Mouse (Mus musculus) CD4-positive helper T cell, adult 2 months (primary cell): Measurements from ENCODE around the gene Skida1.
A peak's percentile ranks its signal among the peaks of the same experiment; 100 is the strongest.

Experiments
- DNase-seq: peaks from one replicate; pipeline ENCODE4 v3.0.0-alpha.2; 2012; ENCODE audit warnings: low read depth, missing footprints, low spot score

Gene Skida1

DNA sequence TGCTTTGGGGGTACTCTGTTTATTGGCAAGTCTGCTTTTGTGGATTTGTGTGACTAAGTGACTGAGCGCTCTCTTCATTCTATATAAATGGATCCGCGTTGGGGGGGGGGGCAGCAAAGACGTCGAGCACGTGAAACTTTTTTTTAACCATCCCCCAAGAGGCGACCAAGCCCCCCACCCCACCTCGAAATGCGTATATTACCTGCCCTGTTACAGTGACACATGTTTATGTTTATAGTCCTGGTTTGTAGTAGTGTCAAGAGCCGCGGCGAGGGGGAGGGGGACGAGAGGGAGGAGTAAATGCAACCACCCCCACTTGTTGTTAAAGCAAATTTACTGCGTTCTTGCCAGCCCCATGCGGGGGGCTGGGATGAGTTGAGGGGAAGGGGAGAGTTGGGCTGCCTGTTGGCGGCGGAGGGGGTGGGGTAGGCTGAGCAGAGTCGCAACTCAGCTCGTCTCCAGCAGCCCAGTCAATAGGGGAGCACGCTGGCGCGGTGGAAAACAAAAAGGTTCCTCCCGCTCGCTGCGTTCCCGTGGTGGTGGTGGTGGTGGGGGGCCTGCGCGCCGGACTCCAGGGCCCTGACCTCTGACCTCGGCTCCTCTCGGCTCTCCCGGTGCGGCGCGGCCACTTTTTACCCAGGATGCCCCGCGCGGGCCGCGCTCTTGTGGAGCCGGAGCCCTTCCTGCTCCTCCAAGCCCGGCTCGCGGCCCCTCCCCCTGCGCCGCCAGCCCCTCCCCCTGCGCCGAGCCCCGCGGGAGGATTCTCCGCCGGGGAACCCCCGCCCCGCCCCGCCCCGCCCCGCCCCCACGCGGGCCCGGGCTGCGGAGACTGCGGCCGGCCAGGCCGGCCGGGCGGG, 7.3 kb upstream of the Skida1 start:
- DNase-seq = peak; percentile 94

DNA sequence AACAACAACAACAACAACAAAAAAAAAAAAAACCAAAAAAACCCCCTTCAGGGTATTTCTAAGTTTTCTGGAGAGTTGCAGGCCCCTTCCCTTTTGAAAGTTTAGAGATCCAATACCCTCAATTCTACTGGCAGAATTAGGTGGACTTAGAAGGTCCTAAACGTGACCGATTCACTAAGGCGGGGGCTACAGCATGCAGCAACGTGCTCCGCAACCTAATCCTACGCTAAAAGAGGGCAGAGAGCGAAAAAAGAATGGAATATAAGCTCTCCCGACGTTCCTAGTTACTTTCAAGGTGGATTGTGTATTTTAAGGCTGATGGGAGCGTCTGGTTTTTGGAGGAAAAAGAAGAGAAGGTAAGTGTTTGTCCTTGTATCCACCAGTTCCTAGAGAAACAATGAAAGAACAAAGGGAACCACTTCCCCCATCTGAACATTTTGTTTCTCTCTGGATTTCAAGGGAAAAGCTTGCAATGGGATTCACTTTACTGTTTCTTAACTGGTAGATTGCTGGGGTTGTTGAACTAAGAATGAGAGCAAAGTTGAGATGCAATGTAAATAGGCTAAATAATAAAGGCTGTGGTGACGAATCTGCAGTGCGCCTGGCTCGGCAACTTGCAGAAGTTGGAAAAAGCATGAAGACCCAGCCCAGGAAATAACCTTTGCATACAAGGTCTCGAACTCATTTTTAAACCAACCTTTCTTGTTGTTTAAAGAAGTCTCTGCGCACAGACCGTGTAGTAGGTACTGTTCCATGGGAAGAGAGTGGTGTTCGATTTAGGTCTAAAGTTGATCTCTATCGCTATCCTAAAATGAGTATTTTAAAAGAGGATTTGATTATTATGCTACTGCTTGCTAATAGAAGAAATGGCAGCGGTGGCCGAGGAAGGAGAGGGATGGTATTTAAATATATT, 6.4 kb upstream of the Skida1 start, which contains the start of gene Mllt10:
Gene Mllt10 (plus strand): TSS at position 222 of the 913 bp plus-strand sequence.
- no peak for DNase-seq

DNA sequence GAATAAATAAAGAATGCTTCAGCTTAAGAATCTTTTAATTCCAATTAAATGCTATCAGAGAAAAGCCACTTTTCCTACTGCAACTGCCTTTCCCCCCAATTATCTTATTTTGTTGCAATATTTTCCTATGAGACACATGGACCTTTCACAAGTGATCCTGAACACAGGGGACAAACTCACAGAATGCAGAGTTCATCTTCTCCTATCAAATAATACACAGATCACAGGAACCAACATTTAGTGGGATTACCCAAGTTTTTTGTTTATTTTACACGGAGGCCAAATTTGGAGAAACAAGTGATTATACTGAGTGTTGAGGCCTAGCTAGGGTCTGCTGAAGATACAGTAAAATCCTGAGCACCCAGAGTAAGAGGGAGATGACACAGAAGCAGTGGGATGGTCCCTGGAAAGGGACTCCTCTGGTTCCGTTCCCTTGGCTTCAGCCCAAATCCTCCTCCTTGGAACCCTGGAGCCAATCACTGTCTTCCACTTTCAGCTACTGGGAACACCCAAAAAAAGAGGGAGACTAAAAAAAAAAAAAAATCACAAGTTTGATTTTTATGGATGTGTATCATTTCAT, 5.2 kb upstream of the Skida1 start:
- no peak for DNase-seq

DNA sequence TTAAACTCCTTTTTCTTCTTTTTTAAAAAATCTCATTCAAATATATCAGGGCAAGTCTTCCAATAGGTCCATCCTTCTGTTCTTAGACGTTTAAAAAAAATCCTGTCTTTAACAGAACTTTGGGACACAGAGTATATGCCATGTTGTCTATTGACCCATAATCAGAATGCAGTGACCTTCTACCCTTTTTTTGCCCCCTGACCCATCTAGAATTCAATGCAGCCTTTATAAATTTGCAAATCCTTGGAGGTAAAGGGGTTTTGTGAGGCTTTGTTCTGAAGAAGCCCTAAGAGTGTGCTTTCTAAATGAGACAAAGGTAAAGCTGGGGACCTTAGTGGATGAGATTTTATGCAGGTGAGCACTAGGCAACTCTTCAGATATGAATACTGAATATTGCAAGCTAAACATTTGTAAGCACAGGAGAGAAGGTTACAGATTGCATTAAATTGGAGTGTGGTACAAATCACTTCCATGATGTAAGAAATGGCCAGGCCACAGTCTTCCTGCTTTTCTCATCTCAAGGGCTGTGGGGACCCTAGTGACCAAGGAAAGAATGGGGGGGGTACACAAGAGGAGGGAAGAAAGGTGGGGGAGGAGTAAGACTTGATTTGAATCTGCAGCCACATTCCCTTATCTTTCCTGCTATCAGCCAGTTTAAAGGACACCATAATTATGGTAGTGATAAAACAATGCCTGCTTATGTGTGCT, 4.5 kb upstream of the Skida1 start:
- DNase-seq = no peak

DNA sequence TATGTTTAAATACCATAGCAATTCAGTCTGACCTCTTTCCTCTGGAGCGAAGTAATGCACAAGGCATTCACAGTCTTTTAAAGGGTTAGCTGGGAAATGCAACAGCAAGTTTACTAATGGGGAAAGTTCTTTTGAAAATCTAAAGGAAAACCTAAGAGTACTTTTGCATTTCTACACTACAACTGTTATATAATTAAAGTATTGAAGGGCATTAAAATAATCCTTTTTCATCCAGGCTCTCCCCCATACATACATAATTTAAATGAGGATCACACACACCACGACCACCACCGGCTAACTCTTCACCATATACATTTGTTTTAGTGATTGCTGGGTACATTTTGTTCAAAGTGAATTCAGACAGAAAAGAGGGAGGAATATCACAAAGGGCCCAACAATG, 3.7 kb upstream of the Skida1 start:
- DNase-seq = no peak

DNA sequence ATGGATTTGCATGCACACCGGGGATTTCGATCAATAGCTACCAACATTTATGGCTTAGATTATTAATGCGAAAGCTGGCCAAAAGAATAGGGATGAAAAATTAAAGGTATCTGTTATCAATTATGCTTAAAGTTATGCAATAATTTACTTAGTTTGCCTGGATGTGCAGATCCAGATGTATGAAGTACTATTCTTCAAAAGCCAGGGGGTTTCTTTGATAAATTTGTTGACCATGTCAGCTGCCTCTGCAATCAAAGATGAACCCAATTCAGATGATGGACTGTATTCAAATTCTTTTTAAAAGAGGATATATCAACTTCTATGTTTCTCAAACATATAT, 3.0 kb upstream of the Skida1 start:
- DNase-seq = no peak

DNA sequence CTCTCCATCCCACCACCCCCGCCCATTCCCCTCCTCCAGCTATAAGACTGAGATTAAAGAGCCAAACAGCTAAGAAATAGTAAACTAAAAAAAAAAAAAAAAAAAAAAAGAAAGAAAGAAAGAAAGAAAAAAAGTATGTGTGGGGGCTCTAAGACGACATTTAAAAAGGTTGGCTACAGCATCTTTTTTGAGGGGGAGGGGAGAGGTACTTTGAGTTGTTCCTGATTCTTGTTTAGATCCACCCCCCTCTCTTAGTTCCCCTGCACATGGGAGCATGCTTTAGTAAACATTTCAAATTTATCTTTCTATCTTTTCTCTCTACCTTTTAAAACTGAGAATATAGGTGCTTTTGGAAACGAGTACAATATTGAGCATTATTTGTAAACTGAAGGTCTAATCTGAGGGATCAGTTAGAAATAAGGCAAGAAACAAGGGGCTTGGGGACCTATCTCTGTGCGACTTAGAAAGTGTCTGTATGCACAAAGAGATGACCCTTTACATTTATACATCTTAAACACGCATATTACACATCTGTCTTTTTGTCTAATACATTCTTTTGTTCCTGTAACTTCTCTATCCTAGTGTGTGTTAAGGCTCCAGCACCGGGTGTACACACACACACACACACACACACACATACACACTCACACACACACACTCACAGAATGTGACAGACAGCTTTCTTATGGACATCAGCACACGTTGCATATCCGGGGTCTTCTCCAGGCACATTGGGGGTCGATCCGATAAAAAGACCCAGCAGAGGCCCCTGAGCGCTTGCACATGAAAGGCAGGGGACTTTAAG, 2.4 kb upstream of the Skida1 start:
- no peak for DNase-seq

DNA sequence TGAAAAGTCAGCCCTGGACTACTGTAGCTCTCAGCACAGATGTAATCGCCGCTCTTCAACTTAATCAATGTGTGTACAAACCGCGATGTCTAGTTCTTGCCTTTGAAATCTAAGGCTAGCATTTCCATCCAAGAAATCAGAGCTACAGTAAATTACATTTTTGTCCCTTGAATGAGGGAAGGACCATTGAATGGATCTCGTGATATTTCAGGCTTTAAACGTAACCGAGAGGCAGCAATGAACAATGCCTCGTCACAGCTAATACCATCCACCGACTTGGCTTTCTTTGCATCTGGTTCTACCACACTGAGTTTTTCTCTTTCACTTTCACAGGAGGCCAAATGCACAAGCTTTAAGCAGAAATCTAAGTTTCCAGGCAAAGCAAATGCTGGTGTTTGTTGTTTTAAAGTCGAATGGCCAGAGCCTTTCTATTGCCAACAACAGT, 1.7 kb upstream of the Skida1 start:
- peak; percentile 49 for DNase-seq

DNA sequence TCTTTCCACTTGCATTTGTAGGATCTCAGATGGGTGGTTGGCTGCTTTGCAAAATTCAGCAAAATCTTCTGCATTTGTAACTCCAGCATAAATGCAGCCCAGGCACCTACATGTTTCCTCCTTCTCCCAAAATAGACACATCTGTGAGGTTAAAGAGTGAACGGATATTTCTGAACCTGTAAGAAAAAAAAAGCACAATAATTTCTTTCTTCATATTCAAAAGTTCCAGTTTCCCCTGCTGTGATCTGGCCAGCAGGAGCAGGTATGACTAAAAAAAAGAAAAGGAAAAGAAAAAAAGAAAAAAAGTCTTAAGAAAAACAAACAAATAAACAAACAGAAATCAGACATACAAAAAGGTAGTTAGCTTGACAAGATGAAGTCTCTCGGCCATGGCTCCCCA, 1.2 kb upstream of the Skida1 start:
- DNase-seq = no peak

DNA sequence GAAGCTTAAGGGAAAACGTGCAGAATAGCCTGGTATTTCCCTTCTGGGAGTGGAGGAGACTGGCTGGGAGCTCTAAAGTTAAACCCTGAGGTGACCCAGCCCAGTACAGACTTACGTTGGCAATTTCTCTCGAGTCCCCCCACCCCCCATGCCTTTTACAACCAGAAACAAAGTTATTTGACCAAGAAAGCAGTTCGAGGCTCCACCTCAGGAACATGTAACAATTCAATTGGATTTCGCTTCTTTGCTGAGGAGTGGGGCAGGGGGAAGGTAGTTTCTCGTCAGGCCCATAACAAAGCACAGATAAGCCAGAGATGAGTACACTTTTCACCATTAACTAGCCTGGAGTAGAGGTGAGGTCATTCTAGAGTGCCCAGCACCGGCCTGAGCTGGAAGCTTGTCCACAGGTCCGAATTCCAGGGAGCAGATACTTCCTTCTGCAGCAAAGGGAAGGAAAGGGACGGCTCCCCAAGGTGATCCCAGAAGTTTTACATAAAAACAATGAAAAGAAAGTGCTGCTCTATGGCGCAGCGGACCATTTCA, 499 bp upstream of the Skida1 start:
- DNase-seq = no peak

DNA sequence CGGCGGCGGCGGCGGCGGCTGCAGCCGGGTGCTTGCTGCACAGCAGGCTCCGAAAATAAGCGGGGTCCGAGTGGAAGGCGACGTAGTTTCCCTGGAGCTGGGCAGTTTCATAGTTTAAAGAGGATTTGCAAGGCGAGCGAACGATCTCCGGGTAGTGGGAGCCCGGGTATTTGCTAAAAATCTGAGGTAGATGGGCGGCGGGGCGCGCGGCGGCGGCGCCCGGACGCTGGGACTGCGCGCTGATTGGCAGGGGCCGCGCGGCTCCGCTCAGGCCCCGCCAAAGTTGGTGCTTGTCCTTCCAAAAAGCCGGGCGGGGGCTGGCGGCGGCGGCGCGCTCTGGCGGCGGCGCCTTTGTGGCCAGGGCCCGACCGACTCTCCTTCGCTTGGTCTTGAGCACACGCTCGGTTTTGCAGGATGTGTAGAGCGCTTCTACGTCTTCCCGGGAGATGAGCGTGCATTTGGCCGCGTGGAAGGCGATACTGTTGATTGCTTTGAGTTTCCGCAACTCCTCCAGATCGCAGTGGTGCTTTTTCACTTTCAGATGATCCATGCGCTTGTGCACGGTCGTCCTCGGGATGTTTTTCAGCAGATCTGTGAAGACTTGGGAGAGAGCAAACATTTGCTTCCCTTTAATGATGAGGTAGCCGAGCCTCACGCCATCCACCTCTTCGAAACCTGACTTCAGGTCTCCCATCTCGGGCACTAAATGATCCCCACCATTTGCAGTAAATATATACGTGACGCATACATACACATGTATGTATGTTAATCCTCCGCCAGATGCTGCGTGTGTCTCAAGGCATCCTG, 1.0 kb downstream of the Skida1 start:
- DNase-seq = peak; percentile 67

DNA sequence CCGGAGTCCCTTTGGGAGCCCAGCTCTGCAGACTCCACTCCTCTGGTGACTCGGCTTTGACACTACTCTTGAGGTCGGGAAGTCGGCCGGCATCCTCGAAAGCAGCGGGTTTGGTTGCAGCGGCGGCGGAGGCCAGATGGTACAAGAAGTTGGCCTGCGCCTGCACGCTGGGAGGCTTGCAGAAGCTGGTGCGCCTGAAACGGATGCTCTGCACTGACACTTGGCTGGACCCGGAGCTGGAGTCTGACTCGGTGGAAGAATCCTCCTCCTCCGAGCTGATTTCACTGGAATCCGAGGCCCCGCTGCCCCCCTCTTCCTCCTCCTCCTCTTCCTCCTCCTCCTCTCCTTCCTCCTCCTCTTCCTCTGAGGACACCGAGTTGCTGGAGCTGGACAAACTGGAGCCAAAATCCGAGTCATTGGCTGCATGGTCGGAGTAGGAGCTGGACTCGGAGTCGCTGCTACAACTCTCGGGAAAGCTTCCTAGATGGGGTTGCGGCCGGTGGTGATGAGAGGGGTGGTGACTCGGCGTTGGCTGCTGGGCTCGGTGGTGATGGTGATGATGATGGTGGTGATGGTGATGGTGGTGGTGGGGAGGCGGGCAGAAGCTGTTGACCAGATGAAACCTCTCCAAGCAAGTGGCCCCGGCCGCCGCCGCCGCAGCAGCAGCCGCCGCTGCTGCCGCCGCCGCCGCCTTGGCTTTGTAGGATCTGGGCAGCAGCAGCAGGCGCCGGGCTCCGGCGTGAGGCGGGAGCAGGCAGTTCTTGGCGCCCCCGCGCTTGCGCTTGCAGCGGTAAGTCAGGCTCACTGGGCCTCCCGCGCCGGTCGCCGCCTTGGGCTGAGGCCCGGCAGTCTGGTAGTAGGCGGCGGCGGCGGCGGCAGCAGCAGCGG, 1.8 kb downstream of the Skida1 start:
- DNase-seq = peak; percentile 67

DNA sequence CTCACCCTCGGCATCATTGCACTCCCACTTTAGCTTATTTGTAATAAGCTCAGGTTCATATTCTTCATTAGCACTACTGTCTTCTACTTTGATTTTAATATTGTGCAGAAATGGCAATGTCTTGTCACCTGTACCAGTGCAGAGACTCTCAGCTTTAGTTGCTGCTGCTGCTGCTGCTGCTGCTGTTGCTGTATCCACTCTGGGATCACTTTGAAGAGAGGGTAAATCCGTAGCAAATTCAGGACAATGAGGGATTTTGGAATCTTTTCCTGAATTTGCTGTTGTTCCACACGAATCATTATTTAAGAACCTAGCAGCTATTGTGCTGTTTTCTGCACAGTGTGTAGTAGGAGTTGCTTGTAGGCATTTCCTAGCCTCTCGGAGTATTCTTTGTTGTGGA, 2.7 kb downstream of the Skida1 start:
- no peak for DNase-seq

DNA sequence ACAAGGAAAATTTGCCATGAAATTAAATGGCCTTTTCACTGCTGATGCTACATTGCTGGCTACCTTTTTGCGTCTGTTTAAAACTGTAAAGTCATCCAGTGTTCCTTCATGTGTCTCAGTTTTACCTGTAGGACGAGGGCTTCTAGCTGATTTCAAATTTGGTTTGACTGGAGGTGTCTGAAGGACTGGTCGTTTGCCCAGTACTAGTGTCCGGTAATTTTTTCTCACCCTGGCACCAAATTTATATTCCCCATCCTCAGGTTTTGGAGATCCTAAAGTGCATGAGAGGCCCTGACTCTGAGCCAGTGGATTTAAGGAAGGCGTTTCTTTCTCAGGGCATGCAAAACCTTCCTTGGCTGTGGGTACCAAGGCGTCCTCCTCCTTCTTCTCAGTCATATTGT, 3.1 kb downstream of the Skida1 start:
- no peak for DNase-seq

DNA sequence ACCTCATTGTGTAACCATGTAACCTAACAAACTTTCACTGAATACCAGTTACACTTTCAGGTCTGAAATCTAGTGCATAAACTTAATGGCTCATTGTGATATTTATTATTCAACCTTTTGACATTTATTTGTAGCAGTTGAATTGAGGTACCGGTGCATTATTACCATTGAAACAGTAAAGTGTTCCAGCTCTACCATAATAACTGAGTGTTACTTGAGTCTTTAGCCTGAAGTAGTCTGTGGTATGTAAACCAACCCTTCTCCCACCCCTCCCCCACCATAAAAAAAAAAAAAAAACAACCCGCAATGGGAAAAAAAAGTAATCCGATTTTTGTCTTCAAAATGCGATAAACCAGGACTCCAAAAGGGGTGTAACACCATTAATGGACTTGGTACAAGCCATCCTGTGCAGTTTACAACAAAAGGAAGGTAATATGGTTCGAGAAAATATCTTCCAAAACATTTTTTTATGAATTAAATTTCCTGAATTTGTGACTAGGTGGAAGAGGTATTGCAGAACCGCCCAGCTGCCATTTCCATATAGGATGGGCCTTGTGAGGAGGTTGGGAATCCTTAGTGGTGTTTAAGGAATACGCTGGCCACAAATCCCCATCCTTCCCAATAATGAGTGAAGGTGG, 3.6 kb downstream of the Skida1 start:
- no peak for DNase-seq

DNA sequence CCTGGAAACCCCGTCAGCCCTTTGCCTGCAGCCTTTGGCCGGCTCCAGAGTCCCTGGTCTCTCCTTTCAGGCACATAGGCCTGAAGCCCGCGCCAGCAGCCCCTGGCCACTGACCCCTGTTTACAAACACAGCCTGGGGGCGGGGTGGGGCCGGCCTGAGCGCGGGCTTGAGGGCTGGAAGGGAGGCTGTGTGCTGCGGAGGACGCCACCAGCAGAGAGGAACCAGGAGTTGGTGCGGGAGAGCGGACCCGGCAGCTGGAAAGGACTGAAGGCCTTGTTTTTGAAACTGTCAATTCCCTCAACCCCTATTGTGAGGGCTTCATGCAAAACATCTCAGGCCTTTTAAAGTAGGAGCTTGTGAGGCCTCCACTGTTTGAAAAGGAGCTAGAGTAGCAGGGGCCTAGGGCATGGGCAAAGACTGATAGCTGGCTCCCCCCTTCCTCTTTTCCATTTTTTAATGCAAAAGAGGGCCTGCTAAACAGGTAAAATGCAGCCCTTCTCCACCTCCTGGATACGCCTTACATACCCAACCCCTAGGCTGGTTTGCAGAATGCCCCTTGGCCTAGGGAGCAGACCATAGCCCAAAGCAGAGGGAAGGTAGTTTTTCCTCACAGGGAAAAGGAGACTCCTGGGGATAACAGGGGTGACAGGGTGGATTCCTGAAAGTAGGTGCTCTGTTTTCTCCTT, 7.5 kb downstream of the Skida1 start:
- no peak for DNase-seq

DNA sequence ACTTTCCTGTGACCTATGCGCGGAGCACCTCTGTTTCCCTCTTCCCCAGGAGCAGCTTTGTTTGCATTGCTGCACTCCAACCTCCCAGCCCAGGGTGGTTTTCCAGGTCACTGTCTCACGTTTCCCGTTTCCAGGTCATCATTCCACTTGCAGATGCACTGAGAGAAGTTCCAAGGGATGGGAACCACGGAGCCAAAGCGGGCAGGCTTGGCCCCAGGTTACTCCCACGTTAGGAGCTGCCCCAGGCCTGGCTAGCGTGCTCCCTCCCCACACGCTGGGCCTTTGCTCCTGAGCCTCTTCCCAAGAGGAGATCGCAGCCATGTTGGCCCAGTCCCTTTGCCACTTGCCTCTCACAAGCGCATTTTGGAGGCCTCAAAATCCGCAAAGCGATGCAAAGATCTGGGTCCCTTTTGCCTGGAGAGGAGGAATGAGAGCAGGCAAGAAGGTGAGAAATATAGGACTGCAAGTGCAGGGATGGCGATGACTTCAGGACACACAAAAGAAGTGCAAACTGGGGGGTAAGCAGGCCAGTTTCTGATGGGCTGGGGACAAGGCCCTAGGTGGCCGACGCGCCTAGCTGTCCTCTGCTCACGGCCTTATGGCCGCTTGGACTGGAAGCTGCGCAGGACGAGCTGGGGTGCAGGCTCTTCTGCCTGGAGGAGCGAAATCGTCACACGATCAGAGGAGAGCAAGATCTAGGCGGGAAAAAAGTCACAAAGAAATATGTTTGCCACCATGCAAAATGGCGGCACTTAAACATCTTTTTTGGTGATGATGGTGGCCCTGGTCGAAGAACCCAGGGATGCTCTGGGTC, 8.3 kb downstream of the Skida1 start:
- DNase-seq = no peak
